Mouse (Mus musculus): ENCODE data around the gene Gm9745.
"Not testable (repeated sequence)": the region's sequence is repeated elsewhere in the genome, so short reads cannot be mapped to it uniquely, and the experiment has no call there.

DNA sequence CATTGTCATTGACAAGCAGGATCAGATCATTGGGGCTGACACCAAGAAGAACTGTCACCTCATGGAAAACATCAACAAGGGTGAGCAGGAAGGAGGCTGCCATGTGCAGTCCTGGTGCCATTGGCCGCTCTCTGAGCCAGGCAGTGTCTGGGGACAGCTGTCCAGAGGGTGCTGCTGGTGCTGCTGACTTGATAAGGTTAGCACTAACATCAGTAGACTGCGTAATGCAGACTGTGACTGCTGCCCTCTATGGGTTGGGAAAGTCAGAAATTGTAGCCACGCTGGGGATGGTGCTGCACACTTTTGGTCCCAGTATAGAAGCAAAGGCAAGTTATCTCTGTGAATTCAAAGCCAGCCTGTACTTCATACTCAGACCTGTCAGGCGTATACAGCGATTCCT is 8.8 kb upstream of the Gm9745 start:
- not testable (repeated sequence) for TF ChIP-seq POLR2A (IDR thresholded peaks at IDR 0.05; ENCODE audit: borderline replicate concordance, low read depth, low read length); CTCF (IDR thresholded peaks at IDR 0.05; ENCODE audit: low read depth, low read length)
